Mouse (Mus musculus) liver, postnatal 0 days (tissue): ENCODE results near the gene Insm1. TPM values are rescaled to one million over a fixed set of nuclear protein-coding genes. Genes with fewer than 3 reads are reported as not detected.

Experiments
- ATAC-seq: fragments of 200-750 bp; cut with Nextera tagmentation; 2 replicates; pipeline ENCODE4 v1.8.0; 2017; ENCODE audit warnings: mild to moderate bottlenecking, moderate library complexity
- DNase-seq: peaks from one replicate; pipeline ENCODE4 v3.0.0-alpha.2; 2016
- H3K27ac ChIP-seq: fragments of 300-500 bp; sonication (generic); 2 replicates; pipeline ENCODE4 v1.5.1; 2014; ENCODE audit warnings: antibody characterized with exemption, moderate library complexity, mild to moderate bottlenecking, low read depth
- H3K27me3 ChIP-seq: fragments of 300-500 bp; sonication (generic); 2 replicates; pipeline ENCODE4 v1.6.1; 2014; ENCODE audit warnings: low read length, control low read depth, mixed read lengths; ENCODE audit not compliant: insufficient read depth
- H3K36me3 ChIP-seq: fragments of 300-500 bp; sonication (generic); replicated peaks from 2 replicates; pipeline ENCODE4 v1.6.1; 2014; ENCODE audit warnings: mild to moderate bottlenecking, control low read depth, low read length, moderate library complexity, mixed read lengths; ENCODE audit not compliant: insufficient read depth
- H3K4me1 ChIP-seq: fragments of 300-500 bp; sonication (generic); 2 replicates; pipeline ENCODE4 v1.6.1; 2014; ENCODE audit warnings: antibody characterized with exemption, mild to moderate bottlenecking, control low read depth; ENCODE audit not compliant: insufficient read depth
- H3K4me2 ChIP-seq: fragments of 300-500 bp; sonication (generic); 2 replicates; pipeline ENCODE4 v1.6.1; 2014; ENCODE audit warnings: low read depth, mild to moderate bottlenecking, low read length, moderate library complexity, mixed read lengths
- H3K4me3 ChIP-seq: fragments of 300-500 bp; sonication (generic); 2 replicates; pipeline ENCODE4 v1.5.1; 2014; ENCODE audit warnings: low read depth, low read length
- H3K9ac ChIP-seq: fragments of 300-500 bp; sonication (generic); replicated peaks from 2 replicates; pipeline ENCODE4 v1.6.1; 2014; ENCODE audit warnings: mild to moderate bottlenecking, moderate library complexity
- H3K9me3 ChIP-seq: fragments of 300-500 bp; sonication (generic); 2 replicates; pipeline ENCODE4 v1.6.1; 2016; ENCODE audit warnings: mild to moderate bottlenecking, control low read depth, low read length, mixed read lengths
- CTCF ChIP-seq: sonication (generic); IDR thresholded peaks from 2 replicates; pipeline ENCODE4 v1.5.1; 2016; ENCODE audit warnings: antibody characterized with exemption, low read depth
- EP300 ChIP-seq: IDR thresholded peaks from 2 replicates; pipeline ENCODE4 v1.6.1; 2016; ENCODE audit warnings: antibody characterized with exemption, low read depth, mild to moderate bottlenecking
- WGBS: fragments of 180-500 bp; shearing (Covaris S2); extraction: QIAGEN DNeasy Blood & Tissue Kit; methylation state at CpG from one replicate; pipeline ENCODE4 v1.1.7; 2014; ENCODE audit not compliant: insufficient replicate concordance; 5-methylcytosine and 5-hydroxymethylcytosine counted together
- polyA plus RNA-seq: library from polyadenylated mRNA; unstranded; fragments of >200 nt; fragmentation: Nextera tagmentation; extraction: Ambion mirVana; gene quantifications from 2 replicates; pipeline ENCODE4 v1.2.1, GENCODE M21; 2015

Insm1 gene
- polyA plus RNA-seq, 1 experiment from 2014 or later: not detected

DNA sequence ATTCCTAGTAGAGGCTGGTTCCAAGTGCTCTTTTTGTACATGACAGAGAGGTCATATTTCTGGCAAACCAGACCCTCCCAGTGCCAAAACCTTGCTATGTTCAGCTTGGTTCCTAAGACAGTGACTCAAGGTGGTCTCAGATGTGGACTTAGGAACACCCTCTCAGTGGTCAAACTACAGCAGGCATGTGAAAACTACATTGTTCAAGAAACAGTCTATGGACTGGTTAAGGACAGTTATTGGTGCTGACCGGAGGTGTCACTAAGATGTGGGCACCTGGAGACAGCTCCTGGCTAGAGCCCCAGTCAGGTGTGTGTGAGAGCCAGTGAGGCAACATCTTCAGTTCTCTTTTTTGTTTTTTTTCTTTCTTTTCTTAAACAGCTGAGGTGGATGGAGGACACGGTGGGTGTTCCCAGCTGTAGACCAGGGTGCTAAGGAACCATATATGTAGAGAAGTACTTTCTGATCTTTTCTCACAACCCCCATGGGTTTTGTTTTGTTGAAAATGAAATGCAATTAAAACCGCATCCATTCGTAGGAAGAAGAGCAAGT lies 17.6 kb downstream of the Insm1 start:
- no peak for ATAC-seq
- Histone ChIP-seq H3K4me1 (no peaks in the 10 kb centered on the region), H3K9ac (no peak overlapping the region), H3K9me3 (no peaks in the 10 kb centered on the region), H3K4me3 (no peak overlapping the region), H3K4me2 (no peak overlapping the region), H3K36me3 (no peaks in the 10 kb centered on the region; the same call in 1 of the 2 replicates), H3K27ac (no peak overlapping the region), H3K27me3 (no peaks in the 10 kb centered on the region)
- DNase-seq: no peak
- 76% methylated on average over 4 of the region's 4 CpGs for WGBS
- no peak for TF ChIP-seq EP300
- TF ChIP-seq CTCF: no peak

DNA sequence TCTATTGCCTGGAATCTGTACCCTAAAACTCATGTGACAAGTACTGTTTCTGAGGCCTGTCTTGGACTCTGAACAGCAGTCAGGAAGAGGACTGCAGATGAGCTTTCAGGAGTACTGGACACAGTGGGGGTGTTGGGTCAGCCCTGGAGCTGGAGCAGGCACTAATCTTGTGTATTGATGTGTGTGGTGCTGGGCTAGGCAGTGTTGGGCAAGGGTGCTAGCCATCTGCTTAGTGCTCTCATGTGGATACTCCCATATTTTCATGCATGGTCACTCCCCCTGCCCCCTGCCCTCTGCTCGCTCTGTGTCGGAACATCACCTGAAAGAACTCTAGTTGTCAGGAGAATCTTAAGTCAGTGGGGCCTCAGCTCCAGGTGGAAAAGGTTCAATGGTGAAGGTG lies 22.3 kb downstream of the Insm1 start:
- Histone ChIP-seq H3K9ac (no peak overlapping the region), H3K27me3 (no peaks in the 10 kb centered on the region), H3K4me3 (no peak overlapping the region), H3K4me2 (no peak overlapping the region), H3K4me1 (no peaks in the 10 kb centered on the region), H3K36me3 (peaks cover 8% of the 10 kb centered on the region; the same call in 1 of the 2 replicates), H3K9me3 (no peaks in the 10 kb centered on the region), H3K27ac (no peak overlapping the region)
- WGBS: 83% methylated on average over 2 of the region's 2 CpGs
- DNase-seq: no peak
- ATAC-seq: no peak
- no peak for TF ChIP-seq EP300
- no peak for TF ChIP-seq CTCF

DNA sequence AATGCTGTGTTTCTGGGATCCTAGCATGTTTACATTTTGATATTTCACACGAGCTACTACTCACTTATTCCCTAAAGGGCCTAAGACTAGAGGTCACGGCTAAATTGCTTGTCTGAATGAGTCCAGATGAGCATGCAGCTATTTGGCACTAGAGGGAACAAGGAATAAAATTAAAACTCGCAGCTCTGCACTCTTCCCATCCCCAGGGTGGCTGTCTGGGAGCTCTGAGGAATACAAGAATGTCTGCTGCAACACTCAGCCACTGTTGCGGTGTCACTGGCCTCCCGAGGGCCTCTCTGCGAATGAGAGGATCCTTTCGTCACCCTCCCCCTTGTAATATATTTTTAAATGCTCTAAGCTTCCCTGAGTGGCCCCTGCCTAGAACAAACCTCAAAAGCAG lies 23.7 kb downstream of the Insm1 start:
- TF ChIP-seq EP300: no peak
- no peak for TF ChIP-seq CTCF
- H3K4me2 ChIP-seq: no peak overlapping the region
- H3K4me3 ChIP-seq: no peak overlapping the region
- WGBS: 82% methylated on average over 7 of the region's 7 CpGs
- H3K9me3 ChIP-seq: no peaks in the 10 kb centered on the region
- H3K4me1 ChIP-seq: no peaks in the 10 kb centered on the region
- ATAC-seq (no peak), DNase-seq (no peak)
- peaks cover 8% of the 10 kb centered on the region; the same call in 1 of the 2 replicates for H3K36me3 ChIP-seq
- no peak overlapping the region for H3K27ac ChIP-seq
- H3K9ac ChIP-seq: no peak overlapping the region
- H3K27me3 ChIP-seq: no peaks in the 10 kb centered on the region

DNA sequence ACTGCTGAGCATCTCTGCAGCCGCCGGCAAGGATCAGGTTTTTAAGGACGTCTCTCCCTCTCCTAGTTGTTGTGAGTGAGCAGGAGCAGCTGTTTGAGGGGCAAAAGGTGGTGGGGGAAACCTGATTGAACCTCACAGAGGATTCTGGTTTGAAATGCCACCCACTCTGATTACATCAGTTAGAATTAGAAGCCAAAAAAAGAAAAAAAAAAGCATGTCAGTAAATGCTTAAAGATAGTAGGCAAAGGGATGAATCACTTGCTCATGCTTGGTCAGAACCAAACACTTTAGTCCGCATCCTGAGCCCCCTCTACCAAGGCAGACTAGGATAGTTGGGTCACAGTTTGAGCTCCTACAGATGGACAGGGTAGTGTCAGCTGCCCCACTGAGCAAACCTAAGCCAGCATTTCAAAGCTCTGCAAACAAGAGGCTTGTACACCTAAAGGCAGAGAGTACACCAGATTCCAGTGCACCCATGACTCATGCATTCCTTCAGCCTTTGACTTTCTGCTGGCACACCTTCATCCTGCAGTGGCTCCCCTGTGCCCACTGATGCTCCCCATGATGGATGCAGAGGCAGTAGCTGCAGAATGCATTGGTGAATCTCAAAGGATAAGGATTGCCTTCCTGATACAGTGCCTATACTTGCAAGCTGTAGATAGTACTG lies 24.8 kb downstream of the Insm1 start:
- Histone ChIP-seq H3K4me2 (no peak overlapping the region), H3K4me3 (no peak overlapping the region), H3K4me1 (no peaks in the 10 kb centered on the region), H3K9ac (no peak overlapping the region), H3K27ac (no peak overlapping the region), H3K36me3 (0 out of 2 replicates have a peak, but pooled peaks cover 8% of the 10 kb centered on the region), H3K27me3 (no peaks in the 10 kb centered on the region), H3K9me3 (no peaks in the 10 kb centered on the region)
- WGBS: 83% methylated on average over 4 of the region's 4 CpGs
- TF ChIP-seq EP300 (no peak), CTCF (no peak)
- DNase-seq (no peak), ATAC-seq (no peak)

DNA sequence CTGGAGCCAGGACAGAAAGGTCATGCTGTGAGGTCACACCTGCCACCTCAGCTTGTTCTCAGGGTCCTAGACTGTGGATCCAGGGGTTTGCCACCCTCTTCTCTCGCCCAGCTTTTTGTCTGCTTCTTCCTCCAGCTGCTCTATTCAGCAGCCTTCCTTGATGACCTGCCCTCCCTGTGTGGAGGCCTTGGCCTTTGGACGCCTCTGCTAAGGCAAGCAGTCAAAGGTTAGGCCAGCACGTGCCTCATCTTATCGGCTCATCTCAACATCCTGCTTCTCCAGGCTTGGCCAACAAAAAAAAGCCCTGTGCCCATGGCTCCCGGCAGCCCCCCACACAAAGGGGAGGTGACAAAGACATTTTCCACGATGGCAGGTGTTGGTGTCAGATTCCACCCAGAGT lies 25.9 kb downstream of the Insm1 start:
- TF ChIP-seq CTCF: no peak
- no peak for TF ChIP-seq EP300
- no peak overlapping the region for H3K4me2 ChIP-seq
- ATAC-seq: no peak
- DNase-seq: no peak
- 0 out of 2 replicates have a peak, but pooled peaks cover 8% of the 10 kb centered on the region for H3K36me3 ChIP-seq
- no peak overlapping the region for H3K9ac ChIP-seq
- 43% methylated on average over 6 of the region's 6 CpGs for WGBS
- H3K27me3 ChIP-seq: no peaks in the 10 kb centered on the region
- no peaks in the 10 kb centered on the region for H3K9me3 ChIP-seq
- no peak overlapping the region for H3K4me3 ChIP-seq
- no peaks in the 10 kb centered on the region for H3K4me1 ChIP-seq
- no peak overlapping the region for H3K27ac ChIP-seq

DNA sequence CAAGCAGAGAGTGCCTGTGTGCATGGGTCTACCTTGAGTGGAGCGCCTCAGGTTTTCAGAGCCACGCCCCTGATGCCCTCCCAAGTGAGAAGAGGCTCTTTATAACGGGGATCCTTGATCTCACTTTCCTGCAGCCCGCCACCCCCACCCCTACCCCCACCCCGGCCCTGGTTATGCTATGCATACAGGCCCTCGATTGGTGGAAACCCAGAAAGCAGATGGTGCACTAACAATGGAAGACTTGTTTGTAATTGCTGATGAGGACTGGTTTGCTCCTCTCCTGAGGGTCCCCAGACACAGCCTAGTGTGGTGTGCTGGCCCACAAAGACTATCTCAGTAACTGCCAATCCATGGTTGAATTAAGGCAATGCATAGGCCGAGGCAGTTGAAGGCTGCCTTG lies 27.3 kb downstream of the Insm1 start:
- no peak overlapping the region for H3K4me3 ChIP-seq
- no peak overlapping the region for H3K27ac ChIP-seq
- H3K27me3 ChIP-seq: no peaks in the 10 kb centered on the region
- no peaks in the 10 kb centered on the region for H3K4me1 ChIP-seq
- 0 out of 2 replicates have a peak, but pooled peaks cover 15% of the 10 kb centered on the region for H3K36me3 ChIP-seq
- H3K4me2 ChIP-seq: no peak overlapping the region
- H3K9ac ChIP-seq: no peak overlapping the region
- no peak for DNase-seq
- no peak for ATAC-seq
- WGBS: 84% methylated on average over 7 of the region's 7 CpGs
- TF ChIP-seq CTCF: no peak
- no peak for TF ChIP-seq EP300
- no peaks in the 10 kb centered on the region for H3K9me3 ChIP-seq
